8 mouse cellular contexts compared by ENCODE assay signal in the genomic region with DNA sequence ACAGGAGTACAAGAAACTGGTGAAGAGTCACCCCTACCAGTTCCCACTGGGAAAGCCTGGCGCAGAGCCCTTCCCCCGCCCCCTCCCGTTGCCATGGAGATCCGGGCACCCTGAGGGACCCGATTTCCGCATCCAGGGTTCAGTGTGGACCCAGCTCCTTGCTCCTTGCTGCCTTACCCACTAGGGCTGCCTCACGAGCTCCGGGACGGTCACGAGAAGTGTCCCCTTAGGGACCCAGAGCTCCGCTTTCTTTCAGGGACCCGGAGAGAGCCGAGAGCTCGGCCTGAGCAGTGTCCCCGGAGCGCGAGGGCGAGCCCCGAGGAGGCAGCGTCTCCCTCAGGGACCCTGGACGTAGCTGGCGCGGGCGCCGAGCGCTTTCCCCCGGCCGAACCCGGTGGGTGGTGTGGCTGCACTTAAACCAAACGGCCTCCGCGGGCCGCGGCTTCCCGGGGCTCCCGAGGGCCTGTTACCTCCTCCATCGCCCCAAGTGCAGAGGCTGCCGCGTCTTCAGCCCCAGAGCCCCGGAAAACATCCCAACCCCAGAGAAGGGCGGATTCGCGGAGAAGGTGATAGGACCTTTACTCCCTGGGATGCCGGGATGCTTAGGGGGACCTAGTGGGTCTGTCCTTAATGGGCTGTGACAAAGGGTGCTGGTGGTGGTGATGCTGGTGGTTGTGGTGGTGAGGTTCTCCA. TPM values are rescaled to one million over a fixed set of nuclear protein-coding genes. Genes with fewer than 3 reads are reported as not detected.
DNase-seq lines count a peak whose midpoint lies in the region; ATAC-seq and TF ChIP-seq lines count a peak whose summit lies in the region.

TSS of gene Nsun7 (plus strand) at position 142 of the 693 bp plus-strand sequence.

- peak within 1 kb of the TSS; percentile 92 for H3K4me2 ChIP-seq in forebrain, embryonic 11.5 days (ENCODE audit: low read depth, low read length, severe bottlenecking)
- peak within 1 kb of the TSS; percentile 93 for H3K4me2 ChIP-seq in heart, embryonic 15.5 days
- peak within 1 kb of the TSS; percentile 46 for H3K4me2 ChIP-seq in liver, embryonic 14.5 days (ENCODE audit: low read depth)

- no peaks in the 10 kb centered on the region for H3K9me3 ChIP-seq in forebrain, embryonic 11.5 days (ENCODE audit: control insufficient read depth, low read length)
- H3K9me3 ChIP-seq in heart, embryonic 15.5 days (replicated peaks): no peaks in the 10 kb centered on the region
- H3K9me3 ChIP-seq in liver, embryonic 14.5 days (ENCODE audit: control insufficient read depth, low read length): no peaks in the 10 kb centered on the region

- TF ChIP-seq EP300 in liver, embryonic 14.5 days (IDR thresholded peaks at IDR 0.05; ENCODE audit: low read depth): no peak

- no peaks in the 10 kb centered on the region for H3K79me3 ChIP-seq in C2C12 (ENCODE audit: low read depth)

- WGBS in forebrain, embryonic 11.5 days: 1% methylated on average over 44 of the region's 44 CpGs
- 2% methylated on average over 44 of the region's 44 CpGs for WGBS in heart, embryonic 15.5 days
- WGBS in liver, embryonic 14.5 days (ENCODE audit: insufficient replicate concordance): 2% methylated on average over 44 of the region's 44 CpGs

- H3K36me3 ChIP-seq in C2C12 (ENCODE audit: control insufficient read depth, insufficient read depth): no peaks in the 10 kb centered on the region
- H3K36me3 ChIP-seq in forebrain, embryonic 11.5 days (ENCODE audit: control insufficient read depth, insufficient read depth, low read length): no peaks in the 10 kb centered on the region
- H3K36me3 ChIP-seq in heart, embryonic 15.5 days: no peaks in the 10 kb centered on the region
- H3K36me3 ChIP-seq in liver, embryonic 14.5 days (replicated peaks; ENCODE audit: control insufficient read depth, insufficient read depth, low read depth): no peaks in the 10 kb centered on the region

- no peaks in the 10 kb centered on the region for H3K79me2 ChIP-seq in C2C12 (ENCODE audit: control insufficient read depth, insufficient read depth)

- peak; percentile 79 for DNase-seq in brain, adult 2 months (ENCODE audit: low read depth, low spot score)
- DNase-seq in forebrain, embryonic 11.5 days (ENCODE audit: low spot score): peak; percentile 89
- DNase-seq in kidney, postnatal 14 days: peak; percentile 89
- no peak for DNase-seq in liver, embryonic 14.5 days (ENCODE audit: low read depth in 3 of 3, low spot score in 3 of 3)
- peak; percentile 78 for DNase-seq in neural tube, embryonic 10.5 days (ENCODE audit: extremely low spot score, low spot score)
- peak; percentile 80 for DNase-seq in testis, postnatal 10 days (ENCODE audit: low spot score)

- H3K27ac ChIP-seq in forebrain, embryonic 11.5 days (ENCODE audit: low read depth, low read length): no peak within 1 kb of the TSS
- no peak within 1 kb of the TSS; the same call in 1 of the 2 replicates for H3K27ac ChIP-seq in heart, embryonic 15.5 days
- H3K27ac ChIP-seq in liver, embryonic 14.5 days: no peak within 1 kb of the TSS

- no peak for TF ChIP-seq CTCF in C2C12 (IDR thresholded peaks at IDR 0.05; ENCODE audit: control insufficient read depth, insufficient read depth, insufficient read length)
- TF ChIP-seq CTCF in liver, embryonic 14.5 days (IDR thresholded peaks at IDR 0.05; ENCODE audit: low read depth): no peak

- peak; percentile 90 for ATAC-seq in forebrain, embryonic 11.5 days (replicated peaks; ENCODE audit: low FRiP score)
- peak; percentile 62 for ATAC-seq in heart, embryonic 15.5 days (replicated peaks; ENCODE audit: insufficient number of reproducible peaks, insufficient read depth, low FRiP score, low read depth)
- ATAC-seq in liver, embryonic 14.5 days (ENCODE audit: insufficient read depth): no peak

- H3K9ac ChIP-seq in forebrain, embryonic 11.5 days (ENCODE audit: low read length): peak within 1 kb of the TSS; percentile 80
- peak within 1 kb of the TSS; percentile 56 for H3K9ac ChIP-seq in heart, embryonic 15.5 days
- no peak within 1 kb of the TSS for H3K9ac ChIP-seq in liver, embryonic 14.5 days (replicated peaks)

- H3ac ChIP-seq in C2C12 (ENCODE audit: control insufficient read depth, insufficient read length, low read depth): peak within 1 kb of the TSS; percentile 51

- no peaks in the 10 kb centered on the region for H3K27me3 ChIP-seq in C2C12 (ENCODE audit: control insufficient read depth, insufficient read depth, insufficient read length)
- H3K27me3 ChIP-seq in forebrain, embryonic 11.5 days (ENCODE audit: control insufficient read depth, insufficient read depth, low read length): no peaks in the 10 kb centered on the region
- 0 out of 2 replicates have a peak, but pooled peaks cover 9% of the 10 kb centered on the region for H3K27me3 ChIP-seq in heart, embryonic 15.5 days
- peaks cover 12% of the 10 kb centered on the region for H3K27me3 ChIP-seq in liver, embryonic 14.5 days (ENCODE audit: control insufficient read depth, insufficient read depth, low read length)

- 0 out of 2 replicates have a peak, but pooled peaks cover 2% of the 10 kb centered on the region for H3K4me1 ChIP-seq in forebrain, embryonic 11.5 days (replicated peaks; ENCODE audit: control insufficient read depth, insufficient read depth, low read length)
- H3K4me1 ChIP-seq in heart, embryonic 15.5 days (replicated peaks): no peaks in the 10 kb centered on the region; the same call in 1 of the 2 replicates
- no peaks in the 10 kb centered on the region for H3K4me1 ChIP-seq in liver, embryonic 14.5 days (replicated peaks; ENCODE audit: control insufficient read depth in 2 of 2, insufficient read depth in 2 of 2, low read length in 1 of 2)

- H3K4me3 ChIP-seq in C2C12 (ENCODE audit: insufficient read depth, poor library complexity, severe bottlenecking): peak within 1 kb of the TSS; percentile 14
- peak within 1 kb of the TSS; percentile 61 for H3K4me3 ChIP-seq in forebrain, embryonic 11.5 days (ENCODE audit: low read depth, low read length)
- H3K4me3 ChIP-seq in heart, embryonic 15.5 days: peak within 1 kb of the TSS; percentile 67
- peak within 1 kb of the TSS; percentile 31 to 41 for H3K4me3 ChIP-seq in liver, embryonic 14.5 days (ENCODE audit: insufficient read depth in 1 of 2, low read depth in 2 of 2, low read length in 2 of 2)

TF ChIP-seq in C2C12, 6 proteins besides CTCF, POLR2A, EP300 and RAD21:
- TF ChIP-seq USF1 (IDR thresholded peaks at IDR 0.05; ENCODE audit: low read depth) (no peak), MYOD1 (IDR thresholded peaks at IDR 0.05; ENCODE audit: control insufficient read depth, insufficient read length, low read depth) (no peak), CEBPB (IDR thresholded peaks at IDR 0.05; ENCODE audit: low read depth) (no peak), MYOG (IDR thresholded peaks at IDR 0.05; ENCODE audit: control insufficient read depth, extremely low read depth, insufficient read length) (no peak), MAX (IDR thresholded peaks at IDR 0.05) (no peak), FOSL1 (IDR thresholded peaks at IDR 0.05; ENCODE audit: insufficient read depth, low read length, poor library complexity, severe bottlenecking) (no peak)

RNA-seq across cellular contexts. Expression of gene Nsun7, which starts in this region (rescaled TPM):
- polyA plus RNA-seq in C2C12 (2012; fragmentation: generic; extraction: Trizol): 0.02 TPM
- polyA plus RNA-seq in forebrain, embryonic 11.5 days (2014; fragmentation: Nextera tagmentation; extraction: Ambion mirVana): 0.79 and 1.1 TPM in 2 replicates
- 0.21 and 0.33 TPM in 2 replicates for polyA plus RNA-seq in heart, embryonic 15.5 days (2015; fragmentation: Nextera tagmentation; extraction: Ambion mirVana)
- 0.02 and 0.04 TPM in 2 replicates for polyA plus RNA-seq in liver, embryonic 14.5 days (2012; rRNA removed)
- not detected in 2 replicates for polyA plus RNA-seq in liver, embryonic 14.5 days (2014; fragmentation: Nextera tagmentation; extraction: Ambion mirVana)

Comparison
In these comparisons a context has a peak if more than half of its experiments do, and no peak if none do; other contexts are left out.
1. Peak in ATAC-seq, H3K4me3 ChIP-seq, H3K9ac ChIP-seq and H3K4me2 ChIP-seq in heart, embryonic 15.5 days; RNA of the gene not detected or under 1 TPM.
2. H3K4me3 ChIP-seq: peak in every context shown above with its lines; median percentile 67 in heart, embryonic 15.5 days; 61 in forebrain, embryonic 11.5 days; 36 in liver, embryonic 14.5 days; 14 in C2C12.
3. DNase-seq: peak in brain, adult 2 months (single experiment), forebrain, embryonic 11.5 days (single experiment), kidney, postnatal 14 days (single experiment), neural tube, embryonic 10.5 days (single experiment) and testis, postnatal 10 days (single experiment); none in liver, embryonic 14.5 days (0 of 3).
4. Peak in every context shown above with its lines, with median percentiles within 50 percentile points of each other: H3K4me2 ChIP-seq.